Mouse (Mus musculus) liver, adult (tissue): ENCODE results near the gene Dnah14.
A peak's percentile ranks its signal among the peaks of the same experiment; 100 is the strongest.

Experiments used
- GATA4 ChIP-seq: IDR thresholded peaks from 2 replicates; pipeline ENCODE4 v1.6.1; 2014; ENCODE audit warnings: mild to moderate bottlenecking, low read length; ENCODE audit not compliant: insufficient replicate concordance

The Dnah14 gene

GRCm38 (mm10) chr1:181853081-181853736 is 276.9 kb downstream of the Dnah14 start:
- TF ChIP-seq GATA4, result no peak

- no peak for TF ChIP-seq GATA4
Measured at GRCm38 (mm10) chr1:181854829-181855228, 278.5 kb downstream of the Dnah14 start.

GRCm38 (mm10) chr1:181856329-181856728 is 280.0 kb downstream of the Dnah14 start:
- no peak for TF ChIP-seq GATA4

GRCm38 (mm10) chr1:181860659-181861058 is 284.3 kb downstream of the Dnah14 start:
- peak; percentile 29; the same call in 1 of the 2 replicates for TF ChIP-seq GATA4

- TF ChIP-seq GATA4, result no peak
Measured at GRCm38 (mm10) chr1:181861181-181861902, 285.0 kb downstream of the Dnah14 start.

GRCm38 (mm10) chr1:181862676-181863374 is 286.5 kb downstream of the Dnah14 start:
- TF ChIP-seq GATA4, result no peak

GRCm38 (mm10) chr1:181863431-181863830 is 287.1 kb downstream of the Dnah14 start:
- no peak for TF ChIP-seq GATA4
